Comparison of ENCODE assay signal across 15 mouse cellular contexts in genomic region chr6:128272754-128273153, GRCm38 (mm10). TPM values are rescaled to one million over a fixed set of nuclear protein-coding genes. Genes with fewer than 3 reads are reported as not detected.
"Had no signal": no experiment of that assay in that cellular context is flagged by ENCODE, and none has a peak within 500 bp of the region (broad histone marks: within the 10 kb centered on the region; RNA-seq: fewer than 3 reads in every experiment).

No protein-coding gene starts in this region.

- ATAC-seq: midbrain, embryonic 16.5 days had no signal

- DNase-seq: lung, adult 18-20 months; lung, embryonic 14.5 days; lung, postnatal 10 days; lung, postnatal 4 days; midbrain, embryonic 14.5 days; retina, postnatal 1 day; right cerebral cortex, adult 18-20 months; right cerebral cortex, postnatal 25 days; right cerebral cortex, postnatal 4 days; spleen, adult 18-20 months; thymus, adult 18-20 months; thymus, postnatal 14 days; thymus, postnatal 36 days had no signal

RNA-seq across cellular contexts. Expression of gene Tead4, which starts 27.9 kb away (rescaled TPM):
- total RNA-seq: megakaryocyte-erythroid progenitor cell, adult 5-6 weeks had no signal
